Mouse (Mus musculus): ENCODE results near the gene Plcb1.

DNA sequence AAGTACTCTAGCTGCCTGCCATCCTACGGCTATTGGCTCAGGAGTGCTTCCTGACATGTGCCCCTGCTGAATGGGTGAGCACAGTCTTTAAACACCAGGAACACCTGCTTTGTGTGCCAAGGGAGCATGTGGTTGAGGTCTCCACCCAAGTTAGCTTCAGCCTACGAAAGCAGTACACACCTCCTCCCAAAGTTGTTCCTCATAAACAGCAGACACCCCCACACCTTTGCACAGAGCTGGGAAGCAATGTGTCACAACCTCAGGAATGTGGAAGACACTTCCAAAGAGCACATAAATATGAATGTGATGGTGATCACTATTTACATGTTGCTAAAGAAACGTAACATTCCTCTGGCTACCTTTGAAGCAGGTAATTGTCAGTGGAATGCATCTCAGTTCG, 389.7 kb downstream of the Plcb1 start:
- TF ChIP-seq ZNF384 (IDR thresholded peaks at IDR 0.05; ENCODE audit: low read depth, low read length): no peak
- no peak for TF ChIP-seq CHD2 (IDR thresholded peaks at IDR 0.05; ENCODE audit: low read depth, low read length)
- no peak for TF ChIP-seq ZC3H11A (IDR thresholded peaks at IDR 0.05; ENCODE audit: borderline replicate concordance, low read depth, low read length)
- TF ChIP-seq HCFC1 (IDR thresholded peaks at IDR 0.05; ENCODE audit: borderline replicate concordance, insufficient read depth, low read length): no peak
